Mouse (Mus musculus): Measurements from ENCODE around the gene Ptger4.

DNA sequence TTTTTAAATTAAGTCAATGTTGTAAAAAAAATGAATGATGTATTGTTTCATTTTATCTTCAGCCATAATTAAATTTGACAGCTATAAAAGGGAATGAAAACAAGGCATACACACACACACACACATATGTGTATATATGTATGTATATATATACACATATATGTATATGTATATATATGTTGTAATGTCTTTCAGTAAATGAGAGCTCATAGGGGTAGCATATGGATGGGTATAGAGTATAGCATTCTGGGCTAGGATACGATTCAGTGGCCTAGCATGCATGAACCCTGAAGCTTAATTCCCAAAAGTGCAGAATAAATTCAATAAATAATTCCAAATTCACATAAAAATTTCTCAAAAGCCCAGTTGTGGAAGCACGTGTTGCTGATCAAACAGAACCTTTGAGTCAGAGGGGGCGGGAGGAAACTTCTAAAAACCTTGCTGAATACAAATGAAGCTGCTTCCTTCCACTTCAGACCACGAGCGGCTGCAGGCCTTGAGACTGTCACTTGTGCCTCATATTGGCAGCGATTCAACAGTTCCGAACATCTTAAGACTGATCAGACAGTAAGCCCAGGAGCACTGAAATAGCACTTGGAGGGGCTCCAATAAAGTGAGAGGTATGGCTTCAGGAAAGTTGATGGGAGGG lies 6.9 kb downstream of the Ptger4 start:
- TF ChIP-seq CTCF (IDR thresholded peaks at IDR 0.05; ENCODE audit: low read depth) (no peak), EP300 (IDR thresholded peaks at IDR 0.05; ENCODE audit: low read depth) (no peak)

Measured in liver, postnatal 0 days (tissue).